Mouse (Mus musculus): ENCODE data around the gene Ifit2. TPM values are rescaled to one million over a fixed set of nuclear protein-coding genes. Genes with fewer than 3 reads are reported as not detected.

Gene Ifit2
- polyA plus RNA-seq, 1 experiment from 2014 or later: 7.9 TPM

DNA sequence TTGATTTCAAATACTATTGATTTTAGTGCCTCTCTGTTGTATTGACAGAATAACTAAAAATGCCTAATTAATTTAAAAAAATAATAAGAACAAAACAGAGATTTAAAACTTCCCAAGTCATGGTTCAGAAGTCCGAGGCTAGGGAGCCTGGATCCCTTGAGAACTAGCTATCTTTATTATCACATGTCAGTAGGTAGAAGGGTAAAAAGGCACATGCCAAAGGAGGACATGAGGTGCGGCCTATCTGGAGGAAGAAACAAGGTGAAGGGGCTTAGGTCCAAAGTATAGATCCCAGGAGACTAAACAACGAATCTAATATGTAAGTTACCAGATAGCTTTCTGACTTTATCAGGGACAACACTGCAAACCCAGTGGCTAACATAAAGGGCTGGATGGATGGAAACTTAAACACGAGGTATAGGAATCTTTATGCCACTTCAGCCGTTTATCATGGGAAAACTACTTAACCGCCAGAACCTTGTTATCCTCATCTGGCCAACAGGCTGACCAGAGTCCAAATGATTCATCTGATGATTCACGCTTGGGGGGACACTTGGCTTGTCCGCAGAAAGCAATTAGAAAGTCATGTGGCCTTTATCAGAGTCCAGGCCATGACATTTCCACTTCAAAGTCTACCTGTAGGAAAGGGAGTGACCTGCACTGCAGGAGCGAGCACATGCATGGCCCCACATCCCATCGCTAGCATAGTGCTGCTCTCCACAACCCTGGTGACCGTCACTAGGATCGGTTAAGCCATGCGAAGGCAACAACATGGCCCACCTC is 32.5 kb upstream of the Ifit2 start:
- H3K36me3 ChIP-seq (ENCODE audit: control insufficient read depth, insufficient read depth, low read length): 0 out of 2 replicates have a peak, but pooled peaks cover under 1% of the 10 kb centered on the region
- no peak for ATAC-seq (ENCODE audit: low FRiP score, low TSS enrichment)
- H3K9ac ChIP-seq (replicated peaks; ENCODE audit: low read length): no peak overlapping the region
- DNase-seq: no peak
- no peaks in the 10 kb centered on the region for H3K27me3 ChIP-seq (ENCODE audit: control insufficient read depth, insufficient read depth, low read length)
- H3K4me1 ChIP-seq (ENCODE audit: control insufficient read depth, insufficient read depth, low read length): no peaks in the 10 kb centered on the region
- H3K4me2 ChIP-seq (ENCODE audit: low read length): no peak overlapping the region
- H3K9me3 ChIP-seq (ENCODE audit: control insufficient read depth, low read length): no peaks in the 10 kb centered on the region
- no peak overlapping the region for H3K4me3 ChIP-seq (replicated peaks; ENCODE audit: low read depth, low read length)
- WGBS: 94% methylated on average over 13 of the region's 13 CpGs
- no peak overlapping the region for H3K27ac ChIP-seq (replicated peaks; ENCODE audit: low read depth, low read length)

DNA sequence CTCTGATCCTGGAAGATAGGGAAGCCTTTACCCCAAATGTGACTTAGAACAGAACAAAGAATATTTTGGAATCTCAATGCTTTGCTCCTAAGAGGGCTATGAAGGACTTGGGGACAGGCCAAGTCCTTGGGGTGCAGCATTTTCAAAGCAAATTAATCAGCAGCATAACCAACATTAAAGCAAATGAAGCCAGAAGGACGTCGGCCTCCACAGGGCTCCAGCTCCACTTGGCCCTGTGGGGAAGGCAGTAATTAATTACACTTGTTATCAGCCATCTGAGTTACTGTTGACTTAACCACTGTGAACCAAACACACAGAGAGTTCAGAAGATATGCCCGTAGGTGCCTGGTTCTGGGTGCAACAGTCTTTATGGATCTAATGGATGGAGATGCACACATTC is 31.7 kb upstream of the Ifit2 start:
- Histone ChIP-seq H3K4me3 (replicated peaks; ENCODE audit: low read depth, low read length) (no peak overlapping the region), H3K4me1 (ENCODE audit: control insufficient read depth, insufficient read depth, low read length) (no peaks in the 10 kb centered on the region), H3K36me3 (ENCODE audit: control insufficient read depth, insufficient read depth, low read length) (0 out of 2 replicates have a peak, but pooled peaks cover 3% of the 10 kb centered on the region), H3K27me3 (ENCODE audit: control insufficient read depth, insufficient read depth, low read length) (no peaks in the 10 kb centered on the region), H3K4me2 (ENCODE audit: low read length) (no peak overlapping the region), H3K27ac (replicated peaks; ENCODE audit: low read depth, low read length) (no peak overlapping the region), H3K9me3 (ENCODE audit: control insufficient read depth, low read length) (no peaks in the 10 kb centered on the region), H3K9ac (replicated peaks; ENCODE audit: low read length) (no peak overlapping the region)
- DNase-seq: no peak
- WGBS: 88% methylated on average over 3 of the region's 3 CpGs
- ATAC-seq (ENCODE audit: low FRiP score, low TSS enrichment): no peak

DNA sequence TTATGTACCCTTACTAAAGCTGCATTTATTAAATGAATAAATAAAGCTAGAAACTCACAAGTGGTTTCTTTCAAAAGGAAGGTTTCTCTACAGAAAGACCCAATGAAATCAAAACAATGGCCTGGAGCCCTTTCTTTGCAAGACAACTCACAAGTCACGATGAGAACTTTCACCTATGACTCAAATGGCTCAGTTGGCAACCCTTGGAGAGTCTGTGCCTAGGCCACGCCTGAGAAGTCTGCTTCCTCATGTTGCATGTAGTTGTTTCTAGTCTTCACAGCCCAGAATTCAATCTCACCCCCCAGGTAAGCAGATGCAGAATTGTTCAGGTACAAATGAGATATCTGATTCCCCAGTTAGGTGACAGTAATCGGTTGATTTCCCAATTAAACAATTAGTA is 30.8 kb upstream of the Ifit2 start:
- H3K36me3 ChIP-seq (ENCODE audit: control insufficient read depth, insufficient read depth, low read length): 0 out of 2 replicates have a peak, but pooled peaks cover 3% of the 10 kb centered on the region
- H3K27me3 ChIP-seq (ENCODE audit: control insufficient read depth, insufficient read depth, low read length): no peaks in the 10 kb centered on the region
- 88% methylated on average over 3 of the region's 3 CpGs for WGBS
- H3K9ac ChIP-seq (replicated peaks; ENCODE audit: low read length): no peak overlapping the region
- H3K9me3 ChIP-seq (ENCODE audit: control insufficient read depth, low read length): no peaks in the 10 kb centered on the region
- H3K27ac ChIP-seq (replicated peaks; ENCODE audit: low read depth, low read length): no peak overlapping the region
- no peak overlapping the region for H3K4me2 ChIP-seq (ENCODE audit: low read length)
- H3K4me1 ChIP-seq (ENCODE audit: control insufficient read depth, insufficient read depth, low read length): no peaks in the 10 kb centered on the region
- ATAC-seq (ENCODE audit: low FRiP score, low TSS enrichment) (no peak), DNase-seq (no peak)
- H3K4me3 ChIP-seq (replicated peaks; ENCODE audit: low read depth, low read length): no peak overlapping the region

DNA sequence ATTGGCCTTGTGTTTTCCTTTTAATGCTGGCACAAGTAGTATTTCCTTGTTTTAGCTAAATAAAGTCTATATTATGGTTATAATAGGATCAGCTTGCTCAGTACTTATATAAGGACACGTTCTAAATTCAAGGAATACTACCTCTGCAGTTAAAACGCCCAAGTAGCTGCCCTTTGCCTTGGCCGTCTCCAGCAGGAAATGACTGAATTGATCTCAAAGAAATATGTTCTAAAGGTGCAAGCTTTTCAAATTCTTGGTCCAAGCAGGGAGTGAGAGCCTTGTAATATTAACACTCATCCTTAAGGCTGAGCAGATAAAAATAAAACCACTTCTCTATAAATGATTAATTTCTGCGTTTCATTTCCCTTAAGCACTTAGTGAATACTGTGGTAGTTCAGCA is 30.4 kb upstream of the Ifit2 start:
- Histone ChIP-seq H3K27me3 (ENCODE audit: control insufficient read depth, insufficient read depth, low read length) (no peaks in the 10 kb centered on the region), H3K9ac (replicated peaks; ENCODE audit: low read length) (no peak overlapping the region), H3K4me1 (ENCODE audit: control insufficient read depth, insufficient read depth, low read length) (no peaks in the 10 kb centered on the region), H3K27ac (replicated peaks; ENCODE audit: low read depth, low read length) (no peak overlapping the region), H3K36me3 (ENCODE audit: control insufficient read depth, insufficient read depth, low read length) (0 out of 2 replicates have a peak, but pooled peaks cover 3% of the 10 kb centered on the region), H3K4me2 (ENCODE audit: low read length) (no peak overlapping the region), H3K4me3 (replicated peaks; ENCODE audit: low read depth, low read length) (no peak overlapping the region), H3K9me3 (ENCODE audit: control insufficient read depth, low read length) (no peaks in the 10 kb centered on the region)
- ATAC-seq (ENCODE audit: low FRiP score, low TSS enrichment) (no peak), DNase-seq (no peak)
- WGBS: 87% methylated on average over 4 of the region's 4 CpGs

DNA sequence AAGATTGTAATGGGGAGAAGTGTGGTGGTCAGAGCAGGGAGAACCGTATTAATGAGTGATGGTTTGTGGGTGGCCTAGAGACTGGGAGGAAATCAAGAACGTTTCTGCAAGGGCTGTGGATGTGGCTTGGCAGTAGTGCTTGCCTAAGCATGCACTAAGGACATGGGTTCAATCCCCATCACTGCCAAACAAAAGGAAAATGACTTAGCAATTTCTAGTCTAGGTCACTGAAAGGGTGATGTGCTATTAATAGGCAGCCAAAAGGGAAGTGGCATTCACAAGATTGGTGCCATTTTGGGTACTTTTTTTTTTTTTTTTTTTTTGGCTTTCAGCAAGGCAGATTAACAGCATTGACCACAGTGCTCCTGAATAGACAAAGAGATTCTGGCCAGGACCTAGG is 29.1 kb upstream of the Ifit2 start:
- DNase-seq (no peak), ATAC-seq (ENCODE audit: low FRiP score, low TSS enrichment) (no peak)
- Histone ChIP-seq H3K27me3 (ENCODE audit: control insufficient read depth, insufficient read depth, low read length) (no peaks in the 10 kb centered on the region), H3K36me3 (ENCODE audit: control insufficient read depth, insufficient read depth, low read length) (0 out of 2 replicates have a peak, but pooled peaks cover 3% of the 10 kb centered on the region), H3K4me1 (ENCODE audit: control insufficient read depth, insufficient read depth, low read length) (peaks cover 5% of the 10 kb centered on the region), H3K4me3 (replicated peaks; ENCODE audit: low read depth, low read length) (no peak overlapping the region), H3K9me3 (ENCODE audit: control insufficient read depth, low read length) (no peaks in the 10 kb centered on the region), H3K4me2 (ENCODE audit: low read length) (no peak overlapping the region), H3K27ac (replicated peaks; ENCODE audit: low read depth, low read length) (no peak overlapping the region), H3K9ac (replicated peaks; ENCODE audit: low read length) (no peak overlapping the region)
- 81% methylated on average over 2 of the region's 2 CpGs for WGBS

DNA sequence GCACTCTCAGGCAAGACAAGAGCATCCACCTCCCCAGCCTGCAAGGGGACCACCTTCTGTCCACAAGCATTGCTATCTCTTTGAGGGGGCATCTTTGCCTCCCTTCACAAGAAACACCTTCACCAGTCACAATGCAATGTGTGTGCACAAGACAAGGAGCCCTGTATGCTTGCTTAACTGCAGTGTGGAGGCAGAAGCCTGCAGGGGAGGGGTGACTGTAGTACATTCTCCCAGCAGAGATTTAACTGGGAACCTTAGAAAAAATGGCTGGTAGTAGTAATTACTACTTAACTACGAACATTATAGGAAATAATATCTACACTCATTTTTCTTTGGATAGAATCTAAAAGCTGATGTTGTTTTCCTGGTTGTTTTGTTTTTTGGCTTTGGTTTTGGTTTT is 28.5 kb upstream of the Ifit2 start:
- no peak for ATAC-seq (ENCODE audit: low FRiP score, low TSS enrichment)
- Histone ChIP-seq H3K36me3 (ENCODE audit: control insufficient read depth, insufficient read depth, low read length) (0 out of 2 replicates have a peak, but pooled peaks cover 3% of the 10 kb centered on the region), H3K27me3 (ENCODE audit: control insufficient read depth, insufficient read depth, low read length) (no peaks in the 10 kb centered on the region), H3K9me3 (ENCODE audit: control insufficient read depth, low read length) (no peaks in the 10 kb centered on the region), H3K4me1 (ENCODE audit: control insufficient read depth, insufficient read depth, low read length) (peaks cover 9% of the 10 kb centered on the region), H3K9ac (replicated peaks; ENCODE audit: low read length) (no peak overlapping the region), H3K4me2 (ENCODE audit: low read length) (no peak overlapping the region), H3K27ac (replicated peaks; ENCODE audit: low read depth, low read length) (no peak overlapping the region), H3K4me3 (replicated peaks; ENCODE audit: low read depth, low read length) (no peak overlapping the region)
- no peak for DNase-seq
- WGBS: 92% methylated on average over 1 of the region's 1 CpGs

DNA sequence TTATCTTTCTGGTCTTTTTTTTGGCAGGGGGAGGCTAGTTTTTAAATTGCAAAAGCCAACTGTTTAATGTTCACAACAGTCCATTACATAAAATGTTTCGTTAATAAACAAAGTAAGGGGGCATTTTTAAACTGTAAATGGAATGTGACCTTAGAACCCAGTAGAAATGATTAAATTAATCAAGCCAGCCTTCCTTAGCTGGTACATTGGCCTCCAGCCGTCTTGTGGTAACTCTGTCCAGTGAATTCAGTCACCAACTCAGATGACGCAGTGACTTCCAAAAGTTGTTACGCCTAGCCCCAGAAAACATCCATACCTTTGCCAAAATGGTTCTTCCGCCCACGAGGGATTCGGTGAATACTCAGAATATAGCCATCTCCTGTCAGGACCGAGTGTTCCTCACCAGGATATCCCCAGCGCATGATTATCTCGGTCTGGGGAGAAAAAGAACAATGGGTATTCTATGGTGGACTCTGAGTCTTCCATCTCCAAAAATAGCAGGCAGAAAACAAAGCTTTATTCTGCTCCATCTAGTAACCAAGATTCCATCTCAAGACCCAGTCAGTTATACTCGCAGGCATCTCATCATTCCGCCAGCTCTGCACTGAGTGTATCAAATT is 27.3 kb upstream of the Ifit2 start:
- no peak overlapping the region for H3K27ac ChIP-seq (replicated peaks; ENCODE audit: low read depth, low read length)
- H3K4me1 ChIP-seq (ENCODE audit: control insufficient read depth, insufficient read depth, low read length): peaks cover 9% of the 10 kb centered on the region
- WGBS: 88% methylated on average over 12 of the region's 12 CpGs
- no peak overlapping the region for H3K4me3 ChIP-seq (replicated peaks; ENCODE audit: low read depth, low read length)
- H3K4me2 ChIP-seq (ENCODE audit: low read length): no peak overlapping the region
- H3K36me3 ChIP-seq (ENCODE audit: control insufficient read depth, insufficient read depth, low read length): 0 out of 2 replicates have a peak, but pooled peaks cover 3% of the 10 kb centered on the region
- no peak for ATAC-seq (ENCODE audit: low FRiP score, low TSS enrichment)
- no peaks in the 10 kb centered on the region for H3K27me3 ChIP-seq (ENCODE audit: control insufficient read depth, insufficient read depth, low read length)
- H3K9ac ChIP-seq (replicated peaks; ENCODE audit: low read length): no peak overlapping the region
- DNase-seq: no peak
- no peaks in the 10 kb centered on the region for H3K9me3 ChIP-seq (ENCODE audit: control insufficient read depth, low read length)

DNA sequence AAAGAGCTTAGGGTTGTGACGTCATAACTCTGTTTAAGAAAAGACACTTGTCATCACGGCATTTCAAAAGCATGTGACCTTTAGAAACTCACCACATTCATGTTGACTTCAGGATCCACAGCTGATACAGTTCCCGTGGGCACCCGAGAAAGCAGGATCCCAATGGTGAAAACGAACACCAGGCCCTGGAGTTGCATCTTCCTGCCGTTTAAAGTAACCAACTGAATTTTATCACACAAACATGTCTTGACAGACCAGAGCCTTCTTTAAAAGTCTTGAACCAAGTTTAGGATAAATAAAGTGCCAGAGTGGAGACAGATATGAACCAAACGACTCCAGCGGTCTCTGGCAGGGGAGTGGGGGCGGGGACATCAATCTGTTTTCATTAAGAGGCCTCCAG is 25.8 kb upstream of the Ifit2 start:
- Histone ChIP-seq H3K36me3 (ENCODE audit: control insufficient read depth, insufficient read depth, low read length) (0 out of 2 replicates have a peak, but pooled peaks cover 3% of the 10 kb centered on the region), H3K4me2 (ENCODE audit: low read length) (no peak overlapping the region), H3K4me3 (replicated peaks; ENCODE audit: low read depth, low read length) (no peak overlapping the region), H3K9ac (replicated peaks; ENCODE audit: low read length) (no peak overlapping the region), H3K27ac (replicated peaks; ENCODE audit: low read depth, low read length) (no peak overlapping the region), H3K27me3 (ENCODE audit: control insufficient read depth, insufficient read depth, low read length) (no peaks in the 10 kb centered on the region), H3K9me3 (ENCODE audit: control insufficient read depth, low read length) (no peaks in the 10 kb centered on the region), H3K4me1 (ENCODE audit: control insufficient read depth, insufficient read depth, low read length) (peaks cover 9% of the 10 kb centered on the region)
- ATAC-seq (ENCODE audit: low FRiP score, low TSS enrichment) (no peak), DNase-seq (no peak)
- 84% methylated on average over 9 of the region's 9 CpGs for WGBS
